ENCODE assay signal across 26 mouse cellular contexts in genomic region chr13:24714360-24714885, GRCm38 (mm10). TPM values are rescaled to one million over a fixed set of nuclear protein-coding genes. Genes with fewer than 3 reads are reported as not detected.
DNase-seq lines count a peak whose midpoint lies in the region; ATAC-seq and TF ChIP-seq lines count a peak whose summit lies in the region.
"Had no signal": no experiment of that assay in that cellular context is flagged by ENCODE, and none has a peak within 500 bp of the region (broad histone marks: within the 10 kb centered on the region; RNA-seq: fewer than 3 reads in every experiment).

No protein-coding gene starts in this region.

- H3K36me3 ChIP-seq in intestine, embryonic 14.5 days (ENCODE audit: control insufficient read depth, insufficient read depth, low read length) = no peaks in the 10 kb centered on the region
- H3K36me3 ChIP-seq in intestine, embryonic 16.5 days (ENCODE audit: control insufficient read depth, insufficient read depth, low read length) = no peaks in the 10 kb centered on the region
- H3K36me3 ChIP-seq in limb, embryonic 14.5 days (ENCODE audit: control insufficient read depth, insufficient read depth, low read length) = no peaks in the 10 kb centered on the region
- no peaks in the 10 kb centered on the region for H3K36me3 ChIP-seq in limb, embryonic 10.5 days
- peaks cover 36% of the 10 kb centered on the region for H3K36me3 ChIP-seq in midbrain, postnatal 0 days (ENCODE audit: insufficient read depth, low read length)
- peaks cover 19% of the 10 kb centered on the region for H3K36me3 ChIP-seq in midbrain, embryonic 16.5 days (ENCODE audit: control insufficient read depth, insufficient read depth, low read length)
- H3K36me3 ChIP-seq: embryonic facial prominence, embryonic 12.5 days had no signal

- no peak overlapping the region for H3K4me3 ChIP-seq in intestine, embryonic 14.5 days (ENCODE audit: low read depth, low read length)
- no peak overlapping the region for H3K4me3 ChIP-seq in intestine, embryonic 16.5 days (ENCODE audit: low read length)
- H3K4me3 ChIP-seq in limb, embryonic 14.5 days (replicated peaks; ENCODE audit: low read length) = no peak overlapping the region
- H3K4me3 ChIP-seq in limb, embryonic 10.5 days = no peak overlapping the region
- no peak overlapping the region for H3K4me3 ChIP-seq in midbrain, postnatal 0 days (ENCODE audit: low read depth, low read length)
- H3K4me3 ChIP-seq in midbrain, embryonic 16.5 days (ENCODE audit: low read depth, low read length) = no peak overlapping the region
- H3K4me3 ChIP-seq: erythroblast, embryonic 14.5 days; forebrain, embryonic 12.5 days; heart, adult 2 months; megakaryocyte, embryonic 14.5 days had no signal

- 69% methylated on average over 9 of the region's 9 CpGs for WGBS in intestine, embryonic 14.5 days
- WGBS in intestine, embryonic 16.5 days = 68% methylated on average over 9 of the region's 9 CpGs
- WGBS in limb, embryonic 14.5 days = 80% methylated on average over 9 of the region's 9 CpGs
- 88% methylated on average over 9 of the region's 9 CpGs for WGBS in limb, embryonic 10.5 days
- WGBS in midbrain, postnatal 0 days = 65% methylated on average over 9 of the region's 9 CpGs
- WGBS in midbrain, embryonic 16.5 days = 72% methylated on average over 9 of the region's 9 CpGs

- no peak for TF ChIP-seq CTCF in midbrain, postnatal 0 days (IDR thresholded peaks at IDR 0.05)

- H3K4me1 ChIP-seq in intestine, embryonic 14.5 days (replicated peaks; ENCODE audit: control insufficient read depth, insufficient read depth, low read length) = 0 out of 2 replicates have a peak, but pooled peaks cover 15% of the 10 kb centered on the region
- H3K4me1 ChIP-seq in intestine, embryonic 16.5 days (ENCODE audit: control insufficient read depth, insufficient read depth, low read length) = peaks cover 19% of the 10 kb centered on the region
- no peaks in the 10 kb centered on the region for H3K4me1 ChIP-seq in limb, embryonic 14.5 days (ENCODE audit: control insufficient read depth, insufficient read depth, low read length)
- peaks cover 20% of the 10 kb centered on the region for H3K4me1 ChIP-seq in limb, embryonic 10.5 days
- H3K4me1 ChIP-seq in midbrain, postnatal 0 days (ENCODE audit: insufficient read depth, low read length) = peaks cover 3% of the 10 kb centered on the region; the same call in 1 of the 2 replicates
- no peaks in the 10 kb centered on the region for H3K4me1 ChIP-seq in midbrain, embryonic 16.5 days (ENCODE audit: control insufficient read depth, insufficient read depth, low read length)
- H3K4me1 ChIP-seq: embryonic facial prominence, embryonic 12.5 days had no signal

- ATAC-seq in intestine, embryonic 14.5 days (replicated peaks; ENCODE audit: low FRiP score, low TSS enrichment, low read depth) = no peak
- ATAC-seq in intestine, embryonic 16.5 days = no peak
- peak; percentile 21; the same call in 1 of the 2 replicates for ATAC-seq in limb, embryonic 14.5 days (ENCODE audit: low FRiP score, low read depth)
- ATAC-seq in midbrain, postnatal 0 days (ENCODE audit: low FRiP score) = peak; percentile 12; the same call in 1 of the 2 replicates
- no peak for ATAC-seq in midbrain, embryonic 16.5 days

- H3K27ac ChIP-seq in intestine, embryonic 14.5 days (ENCODE audit: low read depth) = 0 out of 2 replicates have a peak overlapping the region, but pooled peaks have one; percentile 18
- no peak overlapping the region for H3K27ac ChIP-seq in intestine, embryonic 16.5 days (ENCODE audit: low read length)
- H3K27ac ChIP-seq in limb, embryonic 14.5 days (replicated peaks; ENCODE audit: low read depth, low read length) = no peak overlapping the region
- H3K27ac ChIP-seq in limb, embryonic 10.5 days = no peak overlapping the region
- H3K27ac ChIP-seq in midbrain, postnatal 0 days (ENCODE audit: low read depth, low read length) = no peak overlapping the region
- H3K27ac ChIP-seq in midbrain, embryonic 16.5 days (ENCODE audit: low read length) = no peak overlapping the region
- H3K27ac ChIP-seq: embryonic facial prominence, embryonic 12.5 days; forebrain, embryonic 12.5 days; heart, adult 2 months; heart, embryonic 13.5 days; hindbrain, embryonic 12.5 days had no signal

- H3K27me3 ChIP-seq in intestine, embryonic 14.5 days (replicated peaks; ENCODE audit: control insufficient read depth, insufficient read depth, low read length) = no peaks in the 10 kb centered on the region
- H3K27me3 ChIP-seq in intestine, embryonic 16.5 days (replicated peaks; ENCODE audit: control insufficient read depth, insufficient read depth, low read length) = no peaks in the 10 kb centered on the region
- H3K27me3 ChIP-seq in limb, embryonic 14.5 days (ENCODE audit: control insufficient read depth, insufficient read depth, low read length) = no peaks in the 10 kb centered on the region
- H3K27me3 ChIP-seq in limb, embryonic 10.5 days (ENCODE audit: low read depth, poor library complexity, severe bottlenecking) = no peaks in the 10 kb centered on the region
- no peaks in the 10 kb centered on the region for H3K27me3 ChIP-seq in midbrain, postnatal 0 days (ENCODE audit: insufficient read depth, low read length)
- no peaks in the 10 kb centered on the region for H3K27me3 ChIP-seq in midbrain, embryonic 16.5 days (ENCODE audit: control insufficient read depth, insufficient read depth, low read depth, low read length)
- H3K27me3 ChIP-seq: embryonic facial prominence, embryonic 12.5 days; heart, embryonic 13.5 days; megakaryocyte, embryonic 14.5 days had no signal

- H3K9ac ChIP-seq in intestine, embryonic 14.5 days (ENCODE audit: low read length) = no peak overlapping the region
- H3K9ac ChIP-seq in intestine, embryonic 16.5 days (ENCODE audit: low read depth, low read length) = no peak overlapping the region
- H3K9ac ChIP-seq in limb, embryonic 14.5 days (ENCODE audit: low read depth, low read length, severe bottlenecking) = no peak overlapping the region
- no peak overlapping the region for H3K9ac ChIP-seq in midbrain, postnatal 0 days (replicated peaks; ENCODE audit: low read length, poor library complexity, severe bottlenecking)
- H3K9ac ChIP-seq in midbrain, embryonic 16.5 days (ENCODE audit: low read depth, low read length) = no peak overlapping the region
- H3K9ac ChIP-seq: embryonic facial prominence, embryonic 12.5 days; forebrain, embryonic 12.5 days; heart, embryonic 13.5 days; hindbrain, embryonic 12.5 days; liver, postnatal 0 days had no signal

- no peak overlapping the region for H3K4me2 ChIP-seq in intestine, embryonic 14.5 days (ENCODE audit: low read length)
- no peak overlapping the region for H3K4me2 ChIP-seq in intestine, embryonic 16.5 days (ENCODE audit: low read depth, low read length)
- H3K4me2 ChIP-seq in limb, embryonic 14.5 days (replicated peaks; ENCODE audit: low read depth, low read length, severe bottlenecking) = no peak overlapping the region
- H3K4me2 ChIP-seq in midbrain, postnatal 0 days (ENCODE audit: low read depth, low read length, poor library complexity, severe bottlenecking) = no peak overlapping the region
- no peak overlapping the region for H3K4me2 ChIP-seq in midbrain, embryonic 16.5 days (ENCODE audit: low read length)

- no peak for TF ChIP-seq POLR2A in limb, embryonic 14.5 days (IDR thresholded peaks at IDR 0.05; ENCODE audit: borderline replicate concordance, extremely low read depth, insufficient read depth, insufficient read length)

- H3K9me3 ChIP-seq in intestine, embryonic 14.5 days (ENCODE audit: control insufficient read depth, low read length) = no peaks in the 10 kb centered on the region
- H3K9me3 ChIP-seq in intestine, embryonic 16.5 days (ENCODE audit: control insufficient read depth, low read length) = no peaks in the 10 kb centered on the region
- no peaks in the 10 kb centered on the region for H3K9me3 ChIP-seq in limb, embryonic 14.5 days (ENCODE audit: control insufficient read depth, low read length)
- H3K9me3 ChIP-seq in limb, embryonic 10.5 days (replicated peaks) = no peaks in the 10 kb centered on the region
- H3K9me3 ChIP-seq in midbrain, postnatal 0 days (ENCODE audit: low read length) = no peaks in the 10 kb centered on the region
- no peaks in the 10 kb centered on the region for H3K9me3 ChIP-seq in midbrain, embryonic 16.5 days (replicated peaks; ENCODE audit: control insufficient read depth, low read length, poor library complexity, severe bottlenecking)
- H3K9me3 ChIP-seq: embryonic facial prominence, embryonic 12.5 days; forebrain, embryonic 12.5 days; heart, embryonic 13.5 days; hindbrain, embryonic 12.5 days had no signal

- no peak for DNase-seq in intestine, embryonic 14.5 days (ENCODE audit: low spot score)
- no peak for DNase-seq in limb, embryonic 14.5 days (ENCODE audit: low spot score)
- DNase-seq in limb, embryonic 10.5 days (ENCODE audit: low spot score) = no peak
- DNase-seq in midbrain, postnatal 0 days (ENCODE audit: low spot score) = no peak
- DNase-seq in MN1 (ENCODE audit: low spot score) = no peak

RNA-seq across cellular contexts. Expression of gene Armh2, which starts 26.6 kb away (rescaled TPM):
- not detected in 2 replicates for polyA plus RNA-seq in intestine, embryonic 14.5 days (2014; fragmentation: Nextera tagmentation; extraction: Ambion mirVana)
- polyA plus RNA-seq in intestine, embryonic 16.5 days (2015; fragmentation: Nextera tagmentation; extraction: Ambion mirVana) = not detected in 2 replicates
- not detected in 2 replicates for polyA plus RNA-seq in limb, embryonic 14.5 days (2012; rRNA removed)
- polyA plus RNA-seq in limb, embryonic 14.5 days (2014; fragmentation: Nextera tagmentation; extraction: Ambion mirVana) = not detected in 2 replicates
- polyA plus RNA-seq in limb, embryonic 10.5 days (2016; fragmentation: Nextera tagmentation; extraction: Ambion mirVana) = not detected in 2 replicates
- not detected in 2 replicates for total RNA-seq in midbrain, postnatal 0 days (2014; rRNA removed)
- 0.20 TPM in 1 of 2 replicates, not detected in the other for polyA plus RNA-seq in midbrain, postnatal 0 days (2015; fragmentation: Nextera tagmentation; extraction: Ambion mirVana)
- not detected in 2 replicates for polyA plus RNA-seq in midbrain, embryonic 16.5 days (2015; fragmentation: Nextera tagmentation; extraction: Ambion mirVana)
- total RNA-seq: adrenal gland, adult 8-10 months; ES-E14; gastrocnemius, postnatal 25 days; heart, adult 2 months; heart, postnatal 25 days; layer of hippocampus, adult 2 months; layer of hippocampus, postnatal 25 days had no signal
- polyA plus RNA-seq: embryonic facial prominence, embryonic 12.5 days; erythroblast, embryonic 14.5 days; forebrain, embryonic 12.5 days; heart, adult 2 months; heart, embryonic 13.5 days; hindbrain, embryonic 12.5 days; limb, embryonic 11.5 days; liver, embryonic 11.5 days; liver, postnatal 0 days; neural tube, embryonic 14.5 days; spleen, adult 2 months; urinary bladder, adult 2 months had no signal

RNA-seq across cellular contexts. Expression of gene Gmnn, which starts 47.3 kb away (rescaled TPM):
- polyA plus RNA-seq in intestine, embryonic 14.5 days (2014; fragmentation: Nextera tagmentation; extraction: Ambion mirVana) = 121 and 124 TPM in 2 replicates
- 81.9 and 90.3 TPM in 2 replicates for polyA plus RNA-seq in intestine, embryonic 16.5 days (2015; fragmentation: Nextera tagmentation; extraction: Ambion mirVana)
- 22.1 and 43.0 TPM in 2 replicates for polyA plus RNA-seq in limb, embryonic 14.5 days (2012; rRNA removed)
- 78.7 and 83.6 TPM in 2 replicates for polyA plus RNA-seq in limb, embryonic 14.5 days (2014; fragmentation: Nextera tagmentation; extraction: Ambion mirVana)
- polyA plus RNA-seq in limb, embryonic 10.5 days (2016; fragmentation: Nextera tagmentation; extraction: Ambion mirVana) = 170 and 188 TPM in 2 replicates
- total RNA-seq in midbrain, postnatal 0 days (2014; rRNA removed) = 2.3 and 9.4 TPM in 2 replicates
- 10.2 and 11.6 TPM in 2 replicates for polyA plus RNA-seq in midbrain, postnatal 0 days (2015; fragmentation: Nextera tagmentation; extraction: Ambion mirVana)
- polyA plus RNA-seq in midbrain, embryonic 16.5 days (2015; fragmentation: Nextera tagmentation; extraction: Ambion mirVana) = 11.0 and 13.6 TPM in 2 replicates

Comparison
In these comparisons a context has a peak if more than half of its experiments do, and no peak if none do; other contexts are left out.
1. ATAC-seq: peak in limb, embryonic 14.5 days (single experiment) and midbrain, postnatal 0 days (single experiment); none in intestine, embryonic 14.5 days (single experiment), intestine, embryonic 16.5 days (single experiment) and midbrain, embryonic 16.5 days (single experiment).